ENCODE assay signal across 8 mouse cellular contexts in the genomic region with DNA sequence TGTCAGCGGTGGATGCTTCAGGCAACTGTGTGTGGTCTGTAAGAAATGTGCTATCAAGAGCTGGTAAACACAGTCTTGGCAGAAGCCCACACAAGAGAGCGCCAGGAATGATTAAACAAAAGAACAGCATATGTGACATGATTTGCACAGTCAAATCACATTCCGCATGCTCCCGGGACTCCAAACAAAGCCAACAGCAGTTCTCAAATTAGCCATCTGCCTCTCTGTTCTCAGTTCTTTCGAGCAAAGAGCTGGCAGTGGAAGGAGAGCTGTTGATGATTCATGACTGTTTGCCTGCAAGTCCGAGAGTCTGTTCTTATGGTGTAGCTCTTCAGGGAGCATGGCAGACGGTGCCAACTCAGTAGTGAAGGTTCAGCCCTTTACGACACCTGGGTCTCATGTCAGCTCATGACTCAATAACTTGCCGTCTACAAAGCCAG. TPM values are rescaled to one million over a fixed set of nuclear protein-coding genes. Genes with fewer than 3 reads are reported as not detected.
DNase-seq lines count a peak whose midpoint lies in the region; ATAC-seq and TF ChIP-seq lines count a peak whose summit lies in the region.

No protein-coding gene starts in this region.

- H3K36me3 ChIP-seq in forebrain, embryonic 14.5 days (ENCODE audit: control insufficient read depth, insufficient read depth, low read length), result 0 out of 2 replicates have a peak, but pooled peaks cover 2% of the 10 kb centered on the region
- peaks cover 20% of the 10 kb centered on the region for H3K36me3 ChIP-seq in intestine, postnatal 0 days (ENCODE audit: control insufficient read depth, insufficient read depth)
- no peaks in the 10 kb centered on the region for H3K36me3 ChIP-seq in lung, embryonic 14.5 days (ENCODE audit: insufficient read depth)

- H3K9ac ChIP-seq in forebrain, embryonic 14.5 days (ENCODE audit: low read length), result no peak overlapping the region
- H3K9ac ChIP-seq in intestine, postnatal 0 days (ENCODE audit: low read depth, low read length), result no peak overlapping the region
- H3K9ac ChIP-seq in lung, embryonic 14.5 days, result no peak overlapping the region

- 16% methylated on average over 9 of the region's 9 CpGs for WGBS in forebrain, embryonic 14.5 days
- whole genome bisulfite sequencing in intestine, postnatal 0 days, result 39% methylated on average over 9 of the region's 9 CpGs
- 18% methylated on average over 9 of the region's 9 CpGs for WGBS in lung, embryonic 14.5 days

- peak; percentile 27 for DNase-seq in ovary, postnatal 14 days (ENCODE audit: low spot score)
- no peak for DNase-seq in ovary, postnatal 10 days (ENCODE audit: low spot score)
- DNase-seq in forebrain, embryonic 14.5 days (ENCODE audit: low spot score), result peak; percentile 97
- peak; percentile 86 for DNase-seq in lung, embryonic 14.5 days
- peak; percentile 87 for DNase-seq in right cerebral cortex, adult 18-20 months
- no peak for DNase-seq in urinary bladder, postnatal 10 days (ENCODE audit: low spot score)
- DNase-seq in spleen, postnatal 14 days (ENCODE audit: low spot score in 2 of 2), result no peak

- H3K4me1 ChIP-seq in forebrain, embryonic 14.5 days (ENCODE audit: control insufficient read depth, insufficient read depth, low read length), result peaks cover 10% of the 10 kb centered on the region; the same call in 1 of the 2 replicates
- no peaks in the 10 kb centered on the region for H3K4me1 ChIP-seq in intestine, postnatal 0 days (replicated peaks; ENCODE audit: control insufficient read depth, insufficient read depth, low read length)
- peaks cover 22% of the 10 kb centered on the region for H3K4me1 ChIP-seq in lung, embryonic 14.5 days (ENCODE audit: insufficient read depth)

- no peak for TF ChIP-seq CTCF in intestine, postnatal 0 days (IDR thresholded peaks at IDR 0.05; ENCODE audit: low read depth)
- TF ChIP-seq CTCF in lung, embryonic 14.5 days (IDR thresholded peaks at IDR 0.05; ENCODE audit: low read depth), result no peak

- peak; percentile 96 for ATAC-seq in forebrain, embryonic 14.5 days
- ATAC-seq in intestine, postnatal 0 days, result peak; percentile 28; the same call in 1 of the 2 replicates
- ATAC-seq in lung, embryonic 14.5 days (ENCODE audit: insufficient read depth), result peak; percentile 80

- H3K27me3 ChIP-seq in forebrain, embryonic 14.5 days (replicated peaks; ENCODE audit: control insufficient read depth, insufficient read depth, low read length), result no peaks in the 10 kb centered on the region
- no peaks in the 10 kb centered on the region for H3K27me3 ChIP-seq in intestine, postnatal 0 days (replicated peaks; ENCODE audit: control insufficient read depth, insufficient read depth, low read length)
- H3K27me3 ChIP-seq in lung, embryonic 14.5 days (ENCODE audit: insufficient read depth, low read length), result no peaks in the 10 kb centered on the region

- no peaks in the 10 kb centered on the region for H3K9me3 ChIP-seq in forebrain, embryonic 14.5 days (replicated peaks; ENCODE audit: control insufficient read depth, low read length)
- H3K9me3 ChIP-seq in intestine, postnatal 0 days (ENCODE audit: control insufficient read depth), result no peaks in the 10 kb centered on the region
- H3K9me3 ChIP-seq in lung, embryonic 14.5 days (ENCODE audit: low read depth, low read length), result no peaks in the 10 kb centered on the region

- H3K4me2 ChIP-seq in forebrain, embryonic 14.5 days (ENCODE audit: low read length), result no peak overlapping the region
- H3K4me2 ChIP-seq in intestine, postnatal 0 days (replicated peaks; ENCODE audit: low read depth), result no peak overlapping the region
- peak overlapping the region; percentile 13; the same call in 1 of the 2 replicates for H3K4me2 ChIP-seq in lung, embryonic 14.5 days

- H3K27ac ChIP-seq in forebrain, embryonic 14.5 days (ENCODE audit: low read depth, low read length), result peak overlapping the region; percentile 65
- no peak overlapping the region; the same call in 1 of the 2 replicates for H3K27ac ChIP-seq in intestine, postnatal 0 days (ENCODE audit: low read depth, low read length)
- peak overlapping the region; percentile 62; the same call in 1 of the 2 replicates for H3K27ac ChIP-seq in lung, embryonic 14.5 days (ENCODE audit: low read depth)

- no peak overlapping the region for H3K4me3 ChIP-seq in forebrain, embryonic 14.5 days (ENCODE audit: low read depth, low read length)
- H3K4me3 ChIP-seq in intestine, postnatal 0 days (ENCODE audit: low read depth, low read length), result no peak overlapping the region
- no peak overlapping the region for H3K4me3 ChIP-seq in lung, embryonic 14.5 days (ENCODE audit: low read depth, low read length)

RNA-seq across cellular contexts. Expression of a gene that starts 18.1 kb away (rescaled TPM):
- 7.6 and 8.0 TPM in 2 replicates for polyA plus RNA-seq in forebrain, embryonic 14.5 days (2014; fragmentation: Nextera tagmentation; extraction: Ambion mirVana)
- 3.8 and 4.2 TPM in 2 replicates for polyA plus RNA-seq in intestine, postnatal 0 days (2015; fragmentation: Nextera tagmentation; extraction: Ambion mirVana)
- polyA plus RNA-seq in lung, embryonic 14.5 days (2014; fragmentation: Nextera tagmentation; extraction: Ambion mirVana), result 9.5 and 10.2 TPM in 2 replicates

Comparison
In these comparisons a context has a peak if more than half of its experiments do, and no peak if none do; other contexts are left out.
1. DNase-seq: peak in ovary, postnatal 14 days (single experiment), forebrain, embryonic 14.5 days (single experiment), lung, embryonic 14.5 days (single experiment) and right cerebral cortex, adult 18-20 months (single experiment); none in ovary, postnatal 10 days (single experiment), urinary bladder, postnatal 10 days (single experiment) and spleen, postnatal 14 days (0 of 2).
2. ATAC-seq: peak in every context shown above with its lines; median percentile 96 in forebrain, embryonic 14.5 days; 80 in lung, embryonic 14.5 days; 28 in intestine, postnatal 0 days.